Mouse (Mus musculus) lung, adult 18-20 months (tissue): ENCODE results near the gene Cfdp1.
"Not testable (repeated sequence)": the region's sequence is repeated elsewhere in the genome, so short reads cannot be mapped to it uniquely, and the experiment has no call there.

Source experiments
- DNase-seq, 2 experiments: peaks; one replicate each; pipeline ENCODE4 v3.0.0; 2022; ENCODE audit warnings: mixed read lengths in 2 of 2

The Cfdp1 gene

DNA sequence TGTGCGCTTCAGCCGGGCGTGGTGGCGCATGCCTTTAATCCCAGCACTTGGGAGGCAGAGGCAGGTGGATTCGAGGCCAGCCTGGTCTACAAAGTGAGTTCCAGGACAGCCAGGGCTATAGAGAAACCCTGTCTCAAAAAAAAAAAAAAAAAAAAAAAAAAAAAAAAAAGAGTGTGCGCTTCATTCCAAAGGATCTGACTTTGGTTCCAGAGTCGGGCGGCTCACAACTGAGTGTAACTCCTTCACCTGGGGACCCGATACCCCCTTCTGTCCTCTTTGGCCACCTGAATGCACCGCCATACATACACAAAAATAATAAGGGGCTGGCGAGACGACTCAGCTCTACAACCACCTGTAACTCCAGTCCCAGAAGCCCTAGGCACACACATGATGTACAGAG lies 872 bp downstream of the Cfdp1 start:
- not testable (repeated sequence) for DNase-seq

DNA sequence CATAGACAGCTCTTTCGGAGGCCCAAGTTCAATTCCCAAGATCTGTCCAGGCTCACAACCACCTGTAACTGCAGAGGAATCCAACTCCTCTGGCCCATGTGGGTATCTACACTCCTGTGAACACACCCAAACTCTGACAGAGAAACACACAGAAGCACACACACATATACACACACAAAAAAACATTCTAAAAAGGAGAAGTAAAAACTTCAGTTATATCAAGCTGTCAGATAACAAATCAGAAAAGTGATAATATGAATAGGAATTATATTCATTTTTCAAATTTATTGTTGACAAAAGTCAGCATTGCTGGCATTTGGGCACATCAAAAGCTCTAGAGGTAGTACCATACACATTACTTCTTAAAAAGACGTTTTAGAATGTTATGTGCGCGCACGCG lies 7.3 kb downstream of the Cfdp1 start:
- DNase-seq, result no peak

DNA sequence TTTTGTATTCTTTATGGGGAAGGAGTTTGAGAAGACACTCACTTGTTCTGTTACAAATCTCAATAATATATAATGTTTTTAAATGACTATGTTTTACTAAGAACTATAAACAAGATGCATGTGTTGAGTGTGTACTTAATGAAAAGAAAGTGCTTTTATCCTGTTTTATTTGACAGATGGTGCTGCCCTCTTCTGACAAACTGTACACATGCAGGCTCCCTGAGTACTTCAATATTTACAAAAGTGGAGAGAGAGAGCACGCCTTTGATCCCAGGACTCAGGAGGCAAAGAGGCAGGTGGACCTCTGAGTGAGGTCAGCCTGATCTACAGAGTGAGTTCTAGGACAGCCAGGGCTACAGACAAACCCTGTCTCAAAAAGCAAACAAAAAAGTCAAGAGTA lies 18.6 kb downstream of the Cfdp1 start:
- peak in 1 of 2 experiments; percentile 22 for DNase-seq

DNA sequence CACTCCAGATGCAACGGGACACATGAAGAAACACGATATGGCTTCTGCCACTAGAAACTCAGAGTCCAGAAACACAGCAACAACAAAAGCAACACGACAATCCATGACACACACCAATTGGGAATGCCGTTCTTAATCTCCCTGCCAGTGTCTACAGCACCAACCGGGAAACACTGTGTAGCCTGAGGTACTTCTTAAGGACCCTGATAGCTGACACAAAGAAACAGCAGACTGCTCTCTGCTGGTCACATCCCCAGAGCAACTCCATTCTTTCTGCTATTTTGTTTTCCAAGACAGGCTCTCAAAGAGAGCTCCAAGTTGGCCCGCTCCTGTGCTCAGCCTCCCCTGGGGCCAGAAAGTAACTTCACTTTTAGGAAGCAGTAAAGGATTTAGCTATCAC lies 20.1 kb downstream of the Cfdp1 start:
- DNase-seq, result no peak

DNA sequence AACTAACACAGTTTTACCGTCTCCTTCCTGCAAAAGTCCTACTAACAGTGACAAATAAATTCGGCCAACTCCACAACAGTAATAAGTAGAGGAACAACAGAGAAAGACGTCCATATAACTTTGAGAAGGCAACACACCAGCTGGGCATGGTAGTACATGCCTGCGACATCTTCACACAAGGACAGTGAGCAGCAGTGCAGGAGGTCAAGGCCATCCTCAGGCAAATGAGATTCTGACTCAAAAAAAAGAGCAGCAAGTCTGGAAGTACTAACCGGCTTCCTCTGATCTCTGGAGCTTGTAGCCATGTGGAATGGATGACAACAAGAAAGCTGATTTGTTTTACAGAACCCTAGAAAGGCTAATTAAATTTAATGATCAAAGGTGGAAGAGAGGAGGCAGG lies 21.1 kb downstream of the Cfdp1 start:
- no peak for DNase-seq

DNA sequence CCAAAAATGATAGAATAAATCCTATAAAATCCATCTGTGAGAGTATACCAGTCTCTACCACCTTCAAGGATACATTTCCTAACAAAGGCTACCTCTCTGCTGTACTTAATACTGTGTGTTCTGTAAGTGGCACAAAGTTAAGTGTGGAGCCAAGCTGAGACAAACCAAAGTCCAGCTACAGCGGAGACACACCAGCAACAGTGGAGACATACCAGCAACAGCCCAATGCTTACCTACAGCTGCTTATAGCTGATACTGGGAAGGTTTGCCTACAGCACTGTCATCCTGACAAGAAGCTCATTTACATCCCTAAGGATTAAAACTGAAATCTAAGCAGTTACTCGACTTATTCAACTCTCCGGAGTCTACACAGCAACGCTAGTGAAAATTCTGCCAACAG lies 22.1 kb downstream of the Cfdp1 start:
- no peak for DNase-seq

DNA sequence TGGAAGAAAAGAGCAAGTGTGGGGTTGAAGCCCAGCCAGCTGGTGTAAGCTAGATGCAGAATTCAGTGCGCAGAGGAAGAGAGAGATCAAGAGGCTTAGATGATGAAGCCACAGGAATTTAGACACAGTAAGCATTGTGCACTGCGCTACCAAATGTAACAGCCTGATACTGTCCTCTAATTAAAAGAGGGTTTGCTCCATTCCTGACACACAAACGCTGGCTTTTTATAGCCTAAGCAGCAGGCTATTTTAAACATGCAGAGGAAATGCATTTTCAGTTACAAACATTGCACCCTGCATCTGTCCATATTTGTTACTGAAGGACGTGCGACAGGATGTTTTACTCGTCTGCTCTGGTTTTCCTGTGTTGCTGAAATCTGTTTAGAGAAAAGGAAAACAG lies 25.5 kb downstream of the Cfdp1 start:
- DNase-seq, result peak in 1 of 2 experiments; percentile 16

DNA sequence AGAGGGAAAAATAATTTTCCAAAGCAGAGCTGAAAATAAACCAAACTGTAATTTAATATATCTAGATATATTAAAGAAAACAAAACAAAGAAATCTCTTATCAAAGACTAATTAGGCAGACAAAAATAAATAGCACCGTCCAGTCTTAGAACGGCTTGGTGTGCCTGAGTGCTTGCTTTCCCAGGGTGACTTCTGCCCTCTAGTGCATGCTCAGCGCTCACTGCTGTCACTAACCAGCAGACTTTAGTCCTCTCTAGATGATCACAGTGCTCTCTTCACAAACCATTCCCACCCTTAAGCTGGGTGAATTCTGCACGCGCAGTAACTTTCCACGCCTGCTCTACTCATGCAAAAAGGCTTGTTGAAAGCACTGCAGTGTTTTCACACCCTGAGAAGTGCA lies 28.9 kb downstream of the Cfdp1 start:
- peak; percentile 27 to 42 for DNase-seq

DNA sequence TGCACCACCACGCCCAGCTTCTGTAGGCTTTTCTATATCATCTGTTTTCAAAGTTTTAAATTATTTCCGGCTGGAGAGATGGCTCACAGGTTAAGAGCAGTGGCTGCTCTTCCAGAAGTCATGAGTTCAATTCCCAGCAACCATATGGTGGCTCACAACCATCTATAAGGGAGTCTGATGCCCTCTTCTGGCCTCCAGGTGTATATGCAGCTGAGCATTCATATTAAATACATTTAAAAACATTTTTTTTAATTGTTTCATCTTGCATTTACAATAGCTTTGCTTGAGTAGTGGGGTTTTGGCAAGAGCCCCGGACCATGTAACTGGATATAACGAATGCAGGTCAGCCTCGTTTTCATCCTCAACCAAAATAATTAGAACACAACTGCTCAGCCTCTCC lies 29.8 kb downstream of the Cfdp1 start:
- no peak for DNase-seq

DNA sequence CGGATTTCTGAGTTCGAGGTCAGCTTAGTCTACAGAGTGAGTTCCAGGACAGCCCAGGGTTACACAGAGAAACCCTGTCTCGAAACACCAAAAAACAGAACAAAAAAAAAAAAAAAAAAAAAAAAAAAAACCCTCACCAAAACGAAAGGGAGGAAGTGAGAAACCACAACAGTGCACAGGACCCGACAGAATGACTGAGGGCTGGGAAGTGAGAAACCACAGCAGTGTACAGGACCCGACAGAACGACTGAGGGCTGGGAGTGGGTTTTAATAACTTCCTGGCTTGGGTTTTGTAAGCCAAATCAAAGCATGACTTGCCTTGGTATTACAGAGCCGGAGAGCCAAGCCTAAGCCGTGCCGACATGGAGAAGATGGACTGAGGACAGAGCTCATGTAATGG lies 32.9 kb downstream of the Cfdp1 start:
- DNase-seq, result peak; percentile 51 to 52

DNA sequence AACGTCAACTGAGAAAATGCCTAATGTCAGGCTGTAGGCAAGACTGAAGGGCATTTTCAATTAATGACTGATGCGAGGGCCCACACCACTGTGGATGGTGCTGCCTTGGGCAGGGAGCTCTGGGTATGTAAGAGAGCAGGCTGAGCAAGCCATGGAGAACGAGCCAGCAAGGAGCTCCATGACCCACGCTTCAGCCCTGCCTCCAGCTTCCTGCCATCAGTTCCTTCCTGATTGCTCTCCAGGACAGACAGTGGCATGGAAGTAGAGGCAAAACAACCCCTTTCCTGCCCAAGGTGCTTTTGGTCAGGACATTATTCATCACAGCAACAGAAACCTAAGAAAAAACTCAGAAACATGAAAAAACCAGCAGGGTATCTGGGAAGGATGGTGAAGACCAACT lies 33.4 kb downstream of the Cfdp1 start:
- peak; percentile 16 to 33 for DNase-seq

DNA sequence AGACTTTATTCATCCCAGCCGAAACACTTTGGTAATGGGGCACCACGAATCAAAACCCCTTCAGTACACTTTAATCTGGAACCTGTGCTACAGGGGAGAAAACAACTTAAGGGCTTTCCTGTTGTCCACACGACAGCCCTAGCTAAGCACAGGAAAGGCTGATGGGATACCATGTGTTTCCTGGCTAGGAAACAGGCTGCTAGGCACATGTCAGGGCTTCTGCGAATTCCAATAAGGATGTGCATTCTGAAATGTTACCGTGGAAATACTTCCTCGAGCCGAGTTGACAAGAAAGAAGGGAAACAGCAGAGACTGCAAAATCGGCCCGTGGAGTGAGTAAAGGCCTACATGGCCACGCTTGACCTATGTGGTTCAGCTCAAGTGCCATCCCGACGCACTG lies 34.1 kb downstream of the Cfdp1 start:
- no peak for DNase-seq

DNA sequence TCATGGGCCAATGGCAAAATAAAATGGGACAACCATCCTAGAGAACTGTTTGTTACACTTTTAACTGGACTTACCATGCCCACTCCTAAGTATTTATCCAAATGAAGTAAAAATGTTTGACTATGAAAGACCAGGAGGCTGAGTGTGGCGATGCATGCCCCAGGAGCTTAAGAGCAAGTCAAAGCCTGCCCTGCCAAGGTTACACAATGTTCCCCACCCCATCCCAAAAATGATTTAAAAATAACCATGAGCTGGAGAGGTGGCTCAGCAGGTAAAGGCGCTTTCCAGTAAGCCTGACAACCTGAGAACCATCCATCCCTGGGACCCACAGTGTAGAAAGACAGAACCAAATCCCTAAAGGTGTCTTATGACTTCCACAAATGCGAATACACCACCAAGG lies 35.5 kb downstream of the Cfdp1 start:
- DNase-seq, result peak in 1 of 2 experiments; percentile 41

DNA sequence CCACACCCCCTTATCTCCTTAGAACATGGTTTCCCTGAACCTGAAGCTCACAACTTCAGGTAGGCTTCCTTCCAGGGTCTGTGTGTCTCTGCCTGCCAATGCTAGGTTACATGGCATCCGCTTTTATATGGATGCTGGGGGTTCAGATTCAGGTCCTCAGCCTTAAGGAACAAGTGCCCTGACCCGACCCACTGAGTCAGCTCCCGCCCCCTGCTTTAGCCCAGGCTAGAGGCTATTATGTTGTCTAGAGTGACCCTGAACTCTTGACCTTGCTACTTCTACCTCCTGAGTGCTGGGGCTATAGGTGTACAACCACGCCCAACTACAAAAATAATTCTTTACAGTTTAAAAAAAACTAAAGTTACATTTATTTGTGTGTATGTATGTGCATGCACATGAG lies 39.0 kb downstream of the Cfdp1 start:
- no peak for DNase-seq

DNA sequence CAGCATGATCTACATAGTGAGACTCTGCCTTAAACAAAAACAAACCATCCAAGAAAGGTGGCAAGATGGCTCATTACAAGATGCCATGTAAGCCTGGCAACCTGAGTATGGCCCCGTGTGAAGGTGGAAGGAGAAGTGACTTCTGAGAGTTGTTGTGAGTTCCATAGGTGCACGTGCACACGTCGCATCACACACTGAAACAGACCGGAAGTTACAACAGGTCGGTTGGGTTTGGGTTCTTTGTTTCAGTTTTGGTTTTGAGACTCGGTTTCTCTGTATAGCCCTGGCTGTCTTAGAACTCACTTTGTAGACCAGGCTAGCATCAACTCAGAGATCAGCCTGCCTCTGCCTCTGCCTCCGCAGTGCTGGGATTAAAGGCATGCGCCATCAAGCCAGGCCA lies 40.3 kb downstream of the Cfdp1 start:
- DNase-seq, result no peak

DNA sequence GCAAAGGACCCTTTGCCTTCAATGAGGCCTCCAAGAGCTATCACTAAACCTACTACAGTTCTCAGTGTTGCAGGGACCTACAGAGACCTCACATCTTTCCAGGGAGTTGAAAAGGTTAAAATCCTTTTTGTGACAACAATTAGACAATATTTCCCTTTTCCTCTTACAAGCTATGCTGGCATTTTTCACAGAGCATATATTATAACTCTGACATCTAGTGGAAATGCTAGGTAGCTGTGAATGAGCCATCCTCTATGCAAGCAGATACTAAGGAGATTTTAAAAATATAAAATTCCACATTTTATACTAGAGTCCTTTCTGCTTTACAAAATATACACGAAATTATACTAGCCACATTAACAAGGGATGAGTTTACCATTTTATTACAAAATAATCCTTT lies 41.3 kb downstream of the Cfdp1 start:
- DNase-seq, result no peak

DNA sequence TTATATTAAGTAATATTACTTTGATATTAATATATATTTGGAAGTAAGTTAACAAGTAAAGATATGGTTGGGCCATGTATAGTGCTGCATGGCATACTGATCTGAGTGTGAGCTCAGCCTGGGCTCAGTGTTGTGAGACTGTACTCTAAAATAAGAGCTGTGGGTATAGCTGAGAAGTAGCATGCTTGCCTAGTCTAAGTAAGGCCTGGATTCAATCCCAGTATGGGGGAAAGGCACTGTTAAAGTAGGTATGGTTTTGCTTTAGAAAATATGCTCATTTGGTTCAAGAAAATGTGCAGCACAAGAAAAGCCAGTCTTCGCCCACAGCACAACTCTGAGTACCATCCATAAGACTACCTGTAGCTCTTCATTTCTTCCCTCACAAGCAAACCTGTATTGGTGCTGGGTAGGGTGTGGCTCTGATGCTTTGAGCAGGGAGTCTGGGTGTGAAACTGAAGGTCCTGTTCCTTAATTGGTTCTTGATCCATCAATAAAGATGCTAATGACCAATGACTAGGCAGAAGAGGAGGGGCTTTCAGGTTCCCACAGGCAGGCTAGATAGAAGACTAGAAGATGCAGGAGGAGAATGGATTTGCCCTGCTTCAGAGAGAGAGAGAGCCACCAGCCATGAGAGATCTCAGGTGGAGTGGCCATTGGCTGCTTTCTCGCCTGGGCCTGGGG lies 43.3 kb downstream of the Cfdp1 start:
- no peak for DNase-seq

DNA sequence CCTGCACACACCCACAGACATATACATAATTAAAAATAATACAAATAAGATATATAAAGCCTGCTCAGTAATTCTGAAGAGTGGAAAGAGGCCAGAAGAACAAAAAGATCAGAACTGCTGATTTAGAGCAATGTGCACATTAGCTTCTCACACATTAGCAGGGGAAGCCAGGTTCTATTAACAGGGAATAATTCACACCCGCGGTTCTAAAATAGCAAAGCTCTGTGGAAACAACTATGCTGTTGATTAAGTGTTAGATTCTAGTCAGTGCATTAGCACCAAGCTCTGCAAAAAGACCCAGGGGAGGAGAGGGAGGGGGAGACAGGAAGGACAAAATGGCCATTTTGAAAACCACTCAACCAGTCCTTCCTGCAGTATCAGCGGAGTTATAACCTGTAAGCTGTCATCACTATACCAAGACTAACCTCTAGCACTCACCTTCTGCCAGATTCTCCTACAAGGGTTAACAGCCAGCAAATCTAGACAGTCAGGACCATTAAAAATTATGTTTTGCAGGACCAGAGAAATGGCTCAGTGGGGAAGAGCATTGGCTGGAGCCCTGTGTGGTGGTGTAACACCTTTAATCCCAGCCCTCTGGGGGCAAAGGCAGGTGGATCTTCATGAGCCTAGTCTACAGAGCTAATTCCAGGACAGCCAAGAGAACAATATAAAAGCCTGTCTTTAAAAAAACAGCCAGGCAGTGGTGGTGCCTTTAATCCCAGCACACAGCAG lies 45.0 kb downstream of the Cfdp1 start:
- DNase-seq, result no peak

DNA sequence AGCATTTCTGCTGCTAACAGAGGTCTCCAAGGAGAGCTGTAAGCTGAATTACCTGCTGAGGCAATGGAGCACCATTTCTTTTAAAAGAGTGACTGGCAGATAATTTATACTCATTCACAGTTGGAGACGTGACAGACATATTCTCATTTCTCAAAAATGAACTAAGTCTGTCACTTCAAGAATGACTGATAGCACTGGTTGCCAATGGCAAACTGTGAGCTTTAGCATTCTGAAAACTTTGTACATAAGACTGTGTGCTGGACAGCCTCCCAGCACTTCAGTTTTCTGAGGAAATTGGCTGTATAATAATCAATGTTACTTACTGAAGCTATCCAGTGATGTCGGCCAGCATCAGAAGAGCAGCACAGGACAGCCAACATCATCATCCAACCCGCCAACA lies 46.1 kb downstream of the Cfdp1 start:
- DNase-seq, result no peak

DNA sequence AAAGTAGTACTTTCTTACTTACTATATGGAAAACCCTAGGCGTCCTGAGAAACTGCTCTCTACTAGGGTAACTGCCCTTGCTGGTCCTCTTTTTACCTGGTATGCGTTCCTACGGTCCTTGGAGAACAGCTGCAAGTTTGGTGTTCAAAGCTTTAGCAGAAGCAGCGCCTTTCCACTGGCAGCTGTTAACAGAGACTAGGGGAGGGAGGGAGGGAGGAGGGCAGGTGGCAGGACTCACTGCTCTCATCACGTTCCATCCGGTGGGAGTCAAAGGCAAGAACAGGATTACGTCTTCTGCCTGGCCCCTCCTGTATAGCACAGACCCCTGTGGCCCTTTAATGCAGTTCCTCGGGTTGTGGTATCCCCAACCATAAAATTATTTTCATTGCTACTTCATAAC lies 50.7 kb downstream of the Cfdp1 start:
- no peak for DNase-seq

DNA sequence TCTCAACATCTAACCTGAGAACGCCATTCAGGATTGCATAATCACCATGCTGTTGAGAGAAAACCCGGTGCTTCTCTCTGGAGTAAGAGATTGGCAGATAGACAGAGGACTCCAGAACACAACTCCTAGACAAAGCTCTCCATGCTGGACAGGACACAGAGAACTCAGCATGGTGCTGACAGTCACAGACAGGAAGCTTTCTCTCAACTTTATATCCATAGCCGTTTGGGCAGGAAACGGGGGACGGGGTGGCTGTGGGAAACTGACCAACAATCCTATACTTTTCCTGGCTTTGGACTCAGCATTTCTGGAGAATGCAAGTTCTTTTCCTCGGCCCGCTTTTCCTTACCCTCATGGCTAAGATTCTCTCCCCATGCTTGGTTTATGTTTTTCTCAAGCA lies 51.8 kb downstream of the Cfdp1 start:
- DNase-seq, result no peak

DNA sequence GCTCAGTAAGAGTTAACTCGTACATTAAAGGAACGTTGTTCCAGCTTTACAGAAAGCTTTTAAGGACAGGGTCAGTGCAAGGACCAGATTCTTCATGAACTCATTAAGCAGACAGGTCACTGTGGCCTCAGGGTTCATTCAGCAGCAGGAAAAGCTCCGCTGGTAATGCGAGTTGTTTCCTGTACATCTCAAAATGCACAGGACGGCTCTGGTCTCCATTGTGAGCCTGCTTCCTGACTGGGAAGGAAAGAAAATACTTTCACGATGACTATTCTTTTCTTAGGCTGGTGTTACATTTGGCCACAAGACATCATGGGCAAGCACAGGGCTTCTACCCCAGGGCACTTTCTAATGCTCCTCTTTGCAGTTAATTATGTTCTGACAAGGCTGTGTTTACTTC lies 52.6 kb downstream of the Cfdp1 start:
- DNase-seq, result no peak

DNA sequence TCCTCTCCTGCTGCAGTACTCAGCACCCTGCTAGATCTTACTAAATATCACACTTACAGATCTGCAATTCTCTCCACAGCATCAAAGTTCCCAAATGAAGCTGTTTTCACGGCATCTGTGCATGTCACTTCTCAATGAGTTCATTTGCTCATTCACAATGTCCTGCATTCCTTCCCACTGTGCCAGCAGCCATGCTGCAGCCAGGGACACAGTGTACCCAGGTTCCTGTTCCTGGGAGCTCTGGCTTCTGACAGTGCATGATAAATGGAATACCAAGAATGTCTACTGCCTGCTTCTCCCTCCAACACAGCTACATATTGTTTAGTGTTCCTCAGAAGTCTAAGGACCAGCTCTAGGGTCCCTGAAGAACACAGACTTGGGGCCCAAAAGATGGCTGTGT lies 57.6 kb downstream of the Cfdp1 start:
- DNase-seq, result no peak

DNA sequence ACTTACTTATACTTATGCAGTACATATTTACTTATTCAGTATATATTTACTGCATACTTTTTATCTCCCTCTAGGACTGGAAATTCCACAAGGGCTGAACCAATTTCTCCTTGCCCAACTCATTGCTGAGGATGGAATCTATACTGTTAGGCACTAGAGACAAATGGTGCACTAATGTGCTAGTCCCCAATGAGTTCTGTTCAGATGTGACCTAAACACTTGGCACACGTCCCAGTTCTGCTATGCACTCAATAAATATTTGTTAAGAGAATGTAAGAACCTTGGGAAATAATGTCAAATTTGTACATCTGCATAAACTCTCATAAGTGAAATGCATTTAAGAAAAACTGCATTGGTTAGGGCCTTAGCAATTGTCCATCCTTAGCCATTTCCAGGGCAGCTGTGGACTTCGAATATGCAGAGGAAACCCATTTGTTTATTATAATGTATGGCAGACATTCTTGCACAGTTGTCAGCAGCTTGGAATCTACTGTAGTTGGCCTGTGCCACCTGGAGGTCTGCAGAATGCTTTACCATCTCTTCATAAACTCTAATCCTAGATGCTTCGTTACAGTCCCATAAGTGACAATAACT lies 60.7 kb downstream of the Cfdp1 start:
- DNase-seq, result no peak
